Mouse (Mus musculus): ENCODE measurements at regions not wholly inside any gene's neighbourhood (a gene's known extent, or its start where the extent isn't known, plus 50 kb on each side); places are given as distances from the start of the nearest gene placed in this dataset.
A peak's percentile ranks its signal among the peaks of the same experiment; 100 is the strongest.

DNA sequence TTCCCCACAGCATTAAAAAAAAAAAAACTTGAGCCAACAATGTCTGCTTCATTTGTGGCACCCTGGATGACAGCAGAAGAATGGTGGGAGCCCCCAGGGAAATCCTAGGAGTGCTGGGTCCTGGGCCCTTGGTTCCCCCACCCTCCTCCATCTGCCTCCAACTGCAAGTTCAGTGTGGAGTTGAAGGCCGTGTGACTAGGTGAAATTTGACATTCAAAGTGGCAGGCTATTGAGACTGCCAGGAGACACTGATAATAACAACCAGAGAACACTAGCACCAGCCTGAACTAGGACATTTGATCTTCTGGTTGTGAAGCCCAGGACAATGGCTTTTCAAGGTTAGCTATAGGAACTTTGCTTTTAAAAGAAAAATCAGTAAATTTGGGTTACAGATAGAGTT lies 74.0 kb downstream of the Adamts15 start:
- DNase-seq: no peak

DNA sequence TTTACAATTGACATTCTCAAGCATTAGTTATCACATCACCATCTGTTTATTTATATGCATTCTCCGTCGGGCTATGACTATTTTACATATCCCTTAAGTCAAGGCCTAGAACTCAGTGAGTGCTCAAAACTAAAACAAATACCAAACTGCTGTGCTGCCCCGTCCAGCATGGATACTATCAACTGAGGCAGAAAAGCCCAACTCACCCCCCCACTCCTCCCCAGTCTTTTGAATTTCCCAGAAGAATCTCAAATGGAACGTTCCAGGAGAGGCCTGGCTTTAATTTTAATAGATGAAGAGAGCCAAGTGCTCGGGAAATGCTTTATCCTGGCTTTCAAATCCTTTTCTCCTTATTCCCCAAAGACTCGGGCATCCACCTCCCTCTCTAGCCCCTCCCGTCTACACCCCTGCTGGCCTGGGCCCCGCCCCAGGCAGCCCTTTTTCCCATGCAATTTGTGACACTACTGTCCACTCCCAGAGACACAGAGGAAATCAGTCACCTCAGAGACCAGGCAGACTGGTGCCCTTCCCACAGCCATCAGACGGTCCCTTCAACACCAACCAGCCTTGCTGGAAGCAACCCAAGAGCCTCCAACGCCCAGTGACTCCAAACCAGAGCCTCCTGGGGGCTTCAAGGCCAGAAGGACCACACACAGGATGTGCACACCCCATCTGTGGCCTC lies 76.5 kb downstream of the Adamts15 start:
- no peak for DNase-seq

DNA sequence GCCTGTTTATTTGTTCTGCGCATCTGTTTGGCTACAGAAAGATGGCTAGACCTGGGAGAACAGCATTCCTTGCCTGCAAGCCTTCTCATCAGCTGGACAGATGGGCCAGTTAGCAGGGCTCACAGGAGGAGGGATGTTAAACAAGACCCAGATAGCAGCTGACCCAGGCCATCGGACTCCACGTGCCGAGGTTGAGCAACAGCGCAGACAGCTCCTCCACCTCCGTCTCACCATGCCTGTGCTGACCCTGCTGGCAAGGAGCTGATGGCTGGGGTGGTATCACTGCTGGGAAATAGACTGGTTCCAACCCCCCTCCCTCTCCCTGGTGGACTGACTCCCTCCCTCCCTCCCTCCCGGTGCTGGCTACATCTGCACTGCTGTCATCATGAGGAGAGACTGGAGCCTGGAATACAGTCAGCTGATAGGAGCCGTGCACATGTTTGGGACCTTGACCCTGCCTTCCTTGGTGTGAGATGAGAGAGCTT lies 78.1 kb downstream of the Adamts15 start:
- peak; percentile 15 for DNase-seq

DNA sequence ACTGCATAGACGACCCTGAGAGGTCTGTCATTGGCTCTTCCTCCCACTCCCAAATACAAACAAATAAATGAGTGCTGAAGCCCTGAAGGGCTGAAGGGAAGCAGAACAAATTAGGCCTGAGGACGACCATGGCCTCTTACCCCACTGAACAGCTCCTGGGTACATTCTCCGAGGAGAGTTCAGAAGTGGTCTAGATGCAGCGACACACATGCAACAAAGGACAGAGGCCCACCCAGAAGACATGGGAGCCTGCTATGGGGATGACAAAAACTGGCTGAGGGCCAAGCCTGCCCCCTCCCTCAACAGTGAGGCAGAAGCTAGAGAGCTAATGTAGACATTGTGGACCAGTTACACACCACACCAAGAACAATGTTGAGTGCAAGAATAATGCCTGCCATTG lies 87.3 kb downstream of the Adamts15 start:
- no peak for DNase-seq

DNA sequence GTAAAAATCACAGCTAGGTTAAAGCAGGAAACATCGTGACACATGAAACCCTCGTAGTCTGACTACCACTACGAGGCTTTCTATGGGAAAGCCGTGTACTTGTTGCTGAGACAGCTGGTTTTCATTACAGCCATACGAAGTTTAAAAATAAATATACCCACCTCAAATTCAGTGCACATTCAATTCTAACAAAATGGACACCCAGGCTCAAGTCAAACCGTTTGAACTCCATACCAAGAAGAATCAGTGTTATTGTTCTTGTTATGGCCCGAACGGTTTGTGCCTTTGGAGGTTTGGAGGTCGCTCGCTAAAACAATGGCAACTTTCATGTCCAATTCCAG lies 87.7 kb downstream of the Adamts15 start:
- no peak for DNase-seq

DNA sequence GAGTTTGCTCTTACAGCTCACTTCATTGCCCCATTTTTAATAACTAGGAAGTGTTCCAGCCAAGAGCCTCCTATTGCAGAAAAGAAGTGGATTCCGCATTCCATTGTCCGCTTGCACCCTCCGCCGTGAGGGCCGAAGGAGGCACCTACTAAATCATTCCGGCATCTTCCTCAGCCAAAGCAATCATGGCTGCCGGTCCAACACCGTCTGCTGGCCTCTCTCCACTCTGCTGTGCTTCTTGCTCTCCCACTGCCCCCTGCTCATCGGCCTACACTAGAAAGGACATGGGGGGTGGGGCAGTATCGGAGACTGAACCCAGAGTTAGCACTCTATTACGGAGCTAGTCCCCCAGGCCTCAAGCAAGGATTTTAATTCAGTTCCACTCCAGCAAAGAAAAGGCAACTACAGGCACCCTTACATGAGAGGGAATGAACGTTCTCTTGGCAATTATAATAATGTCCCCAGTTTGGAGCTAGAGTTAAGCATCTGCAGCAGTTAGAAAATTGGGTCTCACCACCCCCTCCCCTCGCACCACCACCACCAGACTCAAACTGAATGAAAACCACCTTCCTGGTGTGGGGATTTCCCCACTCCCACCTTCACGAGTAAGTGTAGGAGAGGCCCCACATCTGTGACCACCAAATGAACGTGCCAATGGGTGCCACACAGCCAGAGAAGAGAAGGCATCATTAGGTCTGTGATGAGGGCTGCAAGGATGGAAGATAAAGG lies 88.3 kb downstream of the Adamts15 start:
- no peak for DNase-seq

DNA sequence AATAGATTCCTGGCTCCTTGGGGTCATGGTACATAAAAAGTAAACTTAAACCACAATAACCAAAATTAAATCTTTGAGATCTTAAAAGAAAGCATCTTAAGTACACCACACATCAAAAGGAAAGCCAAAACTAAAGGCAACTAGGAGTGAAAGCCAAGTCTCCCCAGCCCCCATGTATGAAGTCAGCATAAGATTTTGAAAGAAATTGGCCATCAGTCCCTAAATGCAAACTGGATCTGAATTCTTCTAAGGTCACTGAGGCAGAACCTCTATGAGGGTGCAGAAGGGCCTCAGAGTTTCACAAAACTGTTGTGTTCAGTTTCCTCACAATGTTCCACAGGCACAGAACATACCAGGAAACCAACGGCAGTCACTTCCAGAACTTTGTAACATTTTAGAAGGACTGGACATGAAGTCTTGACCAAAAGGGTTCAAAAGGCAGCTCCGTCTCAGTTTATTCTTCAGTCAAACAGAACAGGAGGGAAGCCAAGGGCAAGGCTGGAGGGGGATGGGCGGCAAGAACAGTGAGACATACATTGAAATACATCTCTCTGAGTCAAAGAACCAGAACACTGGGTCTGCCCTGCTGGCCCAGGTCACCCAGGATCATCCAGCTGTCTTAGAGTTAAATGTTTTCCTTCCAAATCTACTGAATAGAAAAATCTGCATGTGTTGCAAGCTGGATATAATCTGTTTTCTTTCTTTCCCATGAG lies 92.9 kb downstream of the Adamts15 start:
- DNase-seq: no peak

DNA sequence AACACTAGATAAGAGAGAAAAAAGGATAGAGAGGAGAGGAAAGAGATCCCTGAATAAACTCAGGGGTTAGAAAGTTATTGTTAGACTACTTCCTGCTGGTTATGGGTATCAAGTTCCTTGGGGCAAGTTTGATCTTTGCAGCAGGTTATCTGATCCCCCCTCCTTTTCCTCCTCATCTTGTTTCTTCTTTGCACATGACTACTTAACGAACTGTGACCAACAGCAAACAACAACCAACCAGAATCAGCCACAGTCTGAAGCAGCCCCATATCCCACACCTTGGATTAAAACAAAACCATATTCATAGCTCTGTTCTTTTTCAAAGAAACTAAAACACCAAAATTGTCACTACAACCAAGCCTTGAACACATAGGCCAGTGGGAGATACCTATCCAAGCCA lies 94.5 kb downstream of the Adamts15 start:
- no peak for DNase-seq

DNA sequence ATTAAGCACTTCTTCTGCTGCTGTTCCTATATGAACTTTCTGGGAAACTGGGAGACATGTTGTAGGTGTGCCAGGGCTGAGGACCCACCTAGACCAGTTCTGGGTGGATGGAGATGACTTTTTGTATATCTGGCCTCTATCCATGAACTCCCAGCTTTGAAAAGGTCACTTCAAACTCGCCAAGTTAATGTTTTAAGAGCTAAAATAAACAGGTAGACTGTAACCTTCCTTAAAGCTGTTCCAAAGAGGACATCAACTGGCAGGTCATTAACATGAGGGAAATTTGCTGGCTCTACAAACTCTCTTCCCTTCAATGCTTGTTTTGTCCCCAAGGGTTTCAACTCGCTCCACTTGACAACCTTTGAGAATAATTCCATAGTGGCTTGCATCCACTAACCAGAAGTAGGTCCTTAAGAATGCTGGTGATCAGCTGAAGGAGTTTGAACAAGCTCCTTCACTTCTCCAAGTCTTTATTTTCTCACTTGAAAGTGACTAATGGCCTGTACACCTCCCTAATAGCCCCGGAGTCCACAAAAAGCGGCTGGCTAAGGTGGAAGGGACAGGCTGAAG lies 98.1 kb downstream of the Adamts15 start:
- no peak for DNase-seq

DNA sequence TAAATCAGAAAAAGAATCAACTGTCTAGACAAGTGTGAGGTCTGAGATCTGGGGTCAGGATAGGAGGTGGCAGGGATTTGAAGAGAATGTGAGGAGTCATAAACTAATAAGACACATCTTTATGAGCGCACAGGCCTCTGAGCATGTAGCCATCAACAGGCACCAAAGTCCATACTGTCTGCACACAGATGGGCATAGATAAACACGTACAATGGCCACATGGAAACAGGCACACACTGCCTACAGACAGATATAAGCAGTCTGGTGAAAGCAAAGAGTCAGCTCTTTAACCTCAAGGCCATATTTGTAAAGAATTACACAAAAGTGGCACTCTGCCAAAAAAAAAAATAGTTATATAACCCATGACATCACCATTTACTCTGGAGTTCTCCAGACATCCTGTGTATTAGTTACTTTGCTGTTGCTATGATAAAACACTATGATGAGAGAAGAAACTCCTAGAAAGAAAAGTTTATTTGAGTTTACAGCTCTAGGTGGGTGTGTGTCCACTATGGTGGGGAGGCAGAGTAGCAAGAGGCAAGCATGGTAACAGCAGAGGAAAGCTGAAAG lies 101.4 kb downstream of the Adamts15 start:
- no peak for DNase-seq

DNA sequence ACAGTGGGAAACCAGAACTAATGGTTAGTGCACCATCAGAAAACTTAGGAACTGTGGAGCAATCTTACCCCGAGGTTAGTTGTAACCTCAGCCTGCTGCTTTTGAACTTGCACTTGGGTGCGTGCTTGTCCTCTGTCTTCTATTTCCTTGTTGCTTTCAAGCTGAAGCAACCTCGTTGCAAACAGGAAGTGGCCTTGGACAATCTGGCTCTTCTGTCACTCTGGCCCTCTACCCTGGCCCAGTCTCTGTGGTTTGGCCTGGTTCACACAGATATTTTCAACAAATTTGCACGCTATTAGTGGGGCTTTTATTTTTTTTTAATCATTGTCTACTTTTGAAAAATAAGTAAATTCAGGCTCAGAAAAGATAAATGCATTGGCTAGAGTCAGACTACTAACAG lies 109.0 kb downstream of the Adamts15 start:
- DNase-seq: no peak

DNA sequence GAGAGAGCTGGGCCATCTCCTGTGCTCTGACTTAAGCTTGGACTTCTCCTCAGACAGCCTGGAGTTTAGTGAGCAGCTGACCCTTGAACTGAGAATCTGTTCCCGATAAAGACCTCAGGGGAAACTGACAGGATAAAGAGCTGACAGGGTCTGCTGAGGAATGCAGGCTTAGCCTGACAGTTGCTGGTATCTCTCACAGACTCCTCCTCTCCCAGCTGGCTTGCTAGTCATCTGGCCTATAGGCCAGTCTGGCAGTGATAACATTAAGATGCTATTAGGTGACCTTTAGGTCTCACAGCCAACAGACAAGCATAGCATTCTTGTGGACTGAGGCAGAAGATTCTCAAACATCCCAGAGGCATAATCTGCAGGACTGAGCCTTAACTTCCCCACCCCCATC lies 111.4 kb downstream of the Adamts15 start:
- DNase-seq: no peak

DNA sequence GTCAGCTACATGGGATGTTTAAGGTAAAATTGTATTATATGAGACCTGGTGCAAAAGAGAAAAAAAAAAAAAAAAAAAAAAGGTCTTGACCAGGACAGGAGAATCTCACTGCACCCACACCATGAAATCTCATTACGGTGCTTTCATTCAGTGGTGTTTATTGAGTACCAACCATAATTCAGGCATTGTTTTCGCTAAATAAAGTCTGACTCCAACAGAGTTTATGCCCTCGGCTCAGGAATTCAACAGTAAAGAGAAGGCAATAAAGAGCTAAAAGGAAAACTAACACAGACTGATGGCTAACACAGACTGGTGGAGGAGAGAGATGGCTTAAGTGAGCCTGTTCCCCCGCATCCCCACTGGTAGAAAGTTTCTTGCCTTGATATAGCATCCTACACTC lies 112.0 kb downstream of the Adamts15 start:
- no peak for DNase-seq

DNA sequence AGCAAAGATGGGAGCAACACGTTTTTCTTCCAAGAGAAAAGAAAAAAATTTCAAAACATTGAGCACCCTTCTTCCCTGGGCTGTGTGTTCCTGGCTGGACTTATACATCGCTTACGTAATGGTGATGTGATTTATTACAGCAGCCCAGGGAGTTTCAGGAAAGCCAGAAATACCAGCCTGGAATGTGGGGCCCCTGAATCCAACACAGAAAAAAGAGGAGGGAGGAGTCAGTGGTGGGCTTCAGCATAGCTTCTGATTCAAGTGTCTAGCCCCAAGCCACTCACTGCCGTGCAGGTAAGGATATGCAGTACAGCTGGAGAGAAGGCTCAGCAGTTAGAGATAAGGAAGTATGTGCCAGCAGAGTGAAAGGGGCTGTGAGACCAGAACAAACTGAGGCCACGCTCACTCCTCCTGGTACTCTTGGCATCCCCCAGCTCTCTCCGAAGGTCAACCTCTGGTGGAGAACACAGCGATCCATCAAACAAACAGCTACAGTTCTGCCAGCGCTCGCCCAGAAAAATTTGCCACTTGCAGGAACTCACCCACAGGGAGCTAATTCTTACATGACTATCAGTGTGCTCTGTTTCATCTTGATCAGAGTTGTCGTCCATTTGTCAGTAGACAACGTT lies 113.3 kb downstream of the Adamts15 start:
- no peak for DNase-seq

DNA sequence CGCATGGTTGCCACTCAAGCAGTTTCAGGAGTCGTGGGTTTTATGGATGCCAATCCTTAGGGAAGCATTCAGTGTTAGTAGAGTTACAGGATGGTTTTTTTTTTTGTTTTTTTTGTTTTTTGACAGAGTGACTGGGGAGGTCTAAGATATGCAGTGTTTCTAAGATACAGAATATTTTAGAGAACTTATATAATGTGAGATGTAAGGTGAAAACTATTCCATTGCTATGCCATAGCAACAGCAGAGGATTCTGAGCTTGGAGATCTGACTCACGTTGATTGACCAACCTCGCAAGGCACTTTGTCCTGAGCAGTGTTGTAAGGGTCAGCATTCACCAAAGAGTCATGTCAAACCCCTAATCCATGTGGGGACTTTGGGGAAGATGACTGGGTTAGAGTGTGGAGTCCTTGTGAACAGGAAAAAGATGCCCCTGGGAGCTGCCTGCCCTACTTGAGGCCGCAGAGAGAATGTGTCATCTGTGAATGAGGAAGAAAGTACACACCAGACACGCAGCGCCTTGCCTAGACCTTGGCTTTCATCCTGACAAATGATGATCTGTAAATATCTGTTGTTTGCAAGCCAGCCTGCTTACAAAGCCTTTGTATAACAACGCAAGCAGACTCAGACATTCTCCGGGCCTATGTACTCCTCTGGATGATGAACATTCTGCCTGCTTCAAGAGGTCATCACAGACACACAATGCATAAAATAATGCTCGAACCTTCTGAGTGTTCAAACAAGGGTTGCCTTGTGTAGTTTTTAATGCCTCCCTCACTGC lies 118.3 kb downstream of the Adamts15 start:
- DNase-seq: no peak

DNA sequence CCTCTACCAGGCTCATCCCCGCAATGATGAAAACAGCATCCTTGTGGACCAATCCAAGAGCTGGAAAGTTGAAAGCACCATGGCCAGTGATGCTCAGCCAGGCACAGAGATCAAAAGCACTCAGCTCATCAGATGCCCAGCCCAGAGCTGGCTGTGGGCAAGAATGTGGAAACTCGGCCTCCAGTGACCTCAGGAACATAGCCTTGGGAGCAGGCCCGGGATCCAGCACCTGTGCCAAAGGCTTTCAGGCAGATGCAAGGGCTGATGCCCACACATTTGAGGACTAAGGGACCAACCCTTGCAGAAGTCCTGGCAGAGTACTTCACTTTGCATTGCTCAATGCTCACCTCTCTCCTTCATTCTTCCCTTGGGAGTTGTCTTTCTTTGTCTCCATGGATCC lies 119.4 kb downstream of the Adamts15 start:
- peak; percentile 30 for DNase-seq

DNA sequence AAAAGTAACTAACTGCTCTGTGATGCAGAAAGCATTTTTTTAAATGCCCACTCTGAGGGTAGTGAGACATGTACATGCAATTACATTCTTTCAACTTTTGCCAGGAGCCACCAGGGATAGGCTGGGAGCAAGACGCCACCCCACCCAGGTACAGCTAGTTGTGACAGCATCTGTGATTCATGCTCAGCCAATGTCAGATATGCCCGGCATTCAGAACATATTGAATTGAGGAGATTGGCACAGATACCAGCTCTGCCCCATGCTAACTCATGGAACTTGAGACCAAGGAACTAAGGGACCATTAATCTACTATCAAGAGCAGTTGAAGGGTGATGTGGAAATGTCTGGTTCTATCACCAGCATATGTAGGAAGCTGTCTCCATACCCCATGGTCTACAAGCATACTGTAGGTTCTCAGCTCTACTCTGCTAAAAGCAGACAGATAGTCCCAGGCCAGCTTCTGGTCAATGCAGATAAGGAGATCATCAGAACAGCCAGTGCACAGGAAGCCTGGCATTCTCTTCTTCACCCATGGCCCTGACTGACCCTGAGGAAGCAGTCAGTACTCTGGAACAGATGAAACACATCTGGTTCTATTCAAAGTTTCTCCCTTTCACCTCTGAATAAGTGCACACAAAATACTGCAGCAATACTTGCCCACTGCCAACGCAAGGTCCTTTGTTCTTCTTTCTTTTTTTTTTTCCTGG lies 127.4 kb downstream of the Adamts15 start:
- DNase-seq: no peak

DNA sequence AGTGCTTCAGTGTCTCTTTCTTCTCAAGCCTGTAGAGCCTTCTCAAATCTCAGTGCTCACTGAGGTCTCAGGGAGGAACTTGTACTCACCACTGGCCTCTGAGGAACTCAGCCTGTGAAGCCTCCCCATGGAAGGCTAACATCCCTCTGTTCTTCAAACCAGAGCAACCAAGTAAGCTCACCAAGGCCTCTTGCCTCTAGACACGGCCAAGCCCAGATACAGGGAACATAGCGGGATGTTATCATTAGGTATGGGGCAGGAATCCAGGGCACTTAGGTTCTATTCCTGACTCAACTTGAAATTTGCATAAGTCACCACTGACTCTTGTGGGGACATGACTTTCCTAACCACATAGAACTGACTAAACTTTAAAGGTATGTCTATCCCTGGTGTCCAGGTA lies 141.0 kb downstream of the Adamts15 start:
- no peak for DNase-seq

DNA sequence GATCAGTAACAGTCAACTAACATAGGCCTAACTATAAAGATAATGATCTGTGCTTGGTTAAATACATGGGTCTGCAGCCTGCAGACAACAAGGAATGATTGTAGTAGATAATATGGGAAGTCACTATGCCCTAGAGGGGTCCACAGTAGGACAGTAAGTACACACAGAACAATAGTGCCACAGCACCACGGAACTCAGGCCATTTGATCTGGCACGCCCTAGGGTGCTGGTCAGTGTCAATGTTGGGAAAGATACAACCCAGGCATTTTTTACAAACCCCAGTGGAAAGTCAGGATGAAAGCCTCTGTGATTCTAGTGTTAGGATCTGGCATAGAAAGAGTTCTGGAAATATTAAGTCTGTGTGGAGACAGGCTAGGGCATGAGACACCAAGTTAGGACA lies 144.4 kb downstream of the Adamts15 start:
- no peak for DNase-seq

DNA sequence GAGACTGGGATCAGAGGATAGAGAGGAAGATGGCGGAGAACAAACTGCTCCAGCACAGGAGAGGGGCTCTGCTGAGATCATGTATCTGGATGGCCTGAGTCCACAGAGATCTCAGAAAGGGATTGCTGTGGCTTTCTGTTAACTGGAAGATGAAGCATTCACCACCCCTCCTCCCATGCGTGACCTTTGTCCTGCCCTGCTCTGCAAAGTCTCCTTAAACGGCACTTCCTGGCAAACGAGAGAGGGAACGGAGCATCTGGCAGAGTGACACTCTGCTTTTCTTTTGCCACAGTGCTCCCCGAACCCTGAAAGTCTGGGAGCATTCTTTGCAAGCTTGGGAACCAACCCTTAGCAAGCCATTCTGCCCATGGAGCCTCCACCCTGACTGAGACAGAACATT lies 147.1 kb downstream of the Adamts15 start:
- DNase-seq: no peak

DNA sequence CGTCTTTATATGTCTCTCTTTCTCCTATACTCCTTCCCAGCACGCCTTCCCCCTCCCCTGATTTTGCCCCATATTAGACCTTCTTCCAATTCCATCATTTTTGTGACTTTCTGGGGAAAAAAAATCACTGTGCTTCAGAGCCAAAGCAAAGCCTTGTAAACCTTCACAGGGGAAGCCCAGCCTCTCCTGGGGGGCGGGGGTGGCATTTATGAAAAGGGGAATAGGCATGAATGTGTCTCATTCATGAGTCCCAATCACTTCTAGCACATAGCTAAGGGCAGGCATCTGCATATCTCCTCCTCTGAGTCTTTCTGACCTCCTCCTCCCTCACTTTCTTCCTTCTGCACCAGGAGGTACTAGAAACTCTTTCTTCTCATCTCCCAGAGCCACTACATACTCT lies 149.8 kb downstream of the Adamts15 start:
- no peak for DNase-seq
